Mouse (Mus musculus): ENCODE results near the gene Olfr958.

- TF ChIP-seq CTCF (IDR thresholded peaks at IDR 0.05; ENCODE audit: low read depth, low read length): 0 out of 2 replicates have a peak, but pooled peaks have one; percentile 6
- no peak for TF ChIP-seq POLR2A (IDR thresholded peaks at IDR 0.05; ENCODE audit: extremely low read depth, insufficient read depth, low read length)
These were observed 44.9 kb downstream of the Olfr958 start for GRCm38 (mm10) chr9:39508998-39509397.
